Mouse (Mus musculus) neural tube, embryonic 14.5 days (tissue): Measurements from ENCODE around the gene Synj2bp. TPM values are rescaled to one million over a fixed set of nuclear protein-coding genes. Genes with fewer than 3 reads are reported as not detected.
"Not testable (repeated sequence)": the region's sequence is repeated elsewhere in the genome, so short reads cannot be mapped to it uniquely, and the experiment has no call there.

Source experiments
- ATAC-seq: fragments of 200-750 bp; cut with Nextera tagmentation; 2 replicates; pipeline ENCODE4 v1.8.0; 2017; ENCODE audit warnings: low read depth, mild to moderate bottlenecking, moderate TSS enrichment, moderate library complexity
- H3K27ac ChIP-seq: fragments of 300-500 bp; sonication (generic); 2 replicates; pipeline ENCODE4 v1.5.1; 2014; ENCODE audit warnings: low read depth, mild to moderate bottlenecking, control low read depth, low read length, moderate library complexity, mixed read lengths
- H3K27me3 ChIP-seq: fragments of 300-500 bp; sonication (generic); 2 replicates; pipeline ENCODE4 v1.6.1; 2014; ENCODE audit warnings: low read length; ENCODE audit not compliant: control insufficient read depth, insufficient read depth
- H3K36me3 ChIP-seq: fragments of 300-500 bp; sonication (generic); 2 replicates; pipeline ENCODE4 v1.6.1; 2014; ENCODE audit warnings: low read length, mixed read lengths; ENCODE audit not compliant: control insufficient read depth, insufficient read depth
- H3K4me1 ChIP-seq: fragments of 300-500 bp; sonication (generic); 2 replicates; pipeline ENCODE4 v1.6.1; 2014; ENCODE audit warnings: low read length; ENCODE audit not compliant: control insufficient read depth, insufficient read depth
- H3K4me2 ChIP-seq: fragments of 300-500 bp; sonication (generic); 2 replicates; pipeline ENCODE4 v1.6.1; 2014; ENCODE audit warnings: mild to moderate bottlenecking, low read depth, low read length, control low read depth
- H3K4me3 ChIP-seq: fragments of 300-500 bp; sonication (generic); 2 replicates; pipeline ENCODE4 v1.5.1; 2014; ENCODE audit warnings: low read depth, low read length, control low read depth, mixed read lengths
- H3K9ac ChIP-seq: fragments of 300-500 bp; sonication (generic); replicated peaks from 2 replicates; pipeline ENCODE4 v1.6.1; 2014; ENCODE audit warnings: low read depth, mild to moderate bottlenecking, control low read depth, low read length, mixed read lengths
- H3K9me3 ChIP-seq: fragments of 300-500 bp; sonication (generic); 2 replicates; pipeline ENCODE4 v1.6.1; 2016; ENCODE audit warnings: low read length; ENCODE audit not compliant: control insufficient read depth
- WGBS: fragments of 180-500 bp; shearing (Covaris S2); extraction: QIAGEN DNeasy Blood & Tissue Kit; methylation state at CpG from one replicate; pipeline ENCODE4 v1.1.7; 2014; 5-methylcytosine and 5-hydroxymethylcytosine counted together
- polyA plus RNA-seq: library from polyadenylated mRNA; unstranded; fragments of >200 nt; fragmentation: Nextera tagmentation; extraction: Ambion mirVana; gene quantifications from 2 replicates; pipeline ENCODE4 v1.2.1, GENCODE M21; 2014

Gene Synj2bp
- polyA plus RNA-seq, 1 experiment from 2014 or later: 40.5 TPM

DNA sequence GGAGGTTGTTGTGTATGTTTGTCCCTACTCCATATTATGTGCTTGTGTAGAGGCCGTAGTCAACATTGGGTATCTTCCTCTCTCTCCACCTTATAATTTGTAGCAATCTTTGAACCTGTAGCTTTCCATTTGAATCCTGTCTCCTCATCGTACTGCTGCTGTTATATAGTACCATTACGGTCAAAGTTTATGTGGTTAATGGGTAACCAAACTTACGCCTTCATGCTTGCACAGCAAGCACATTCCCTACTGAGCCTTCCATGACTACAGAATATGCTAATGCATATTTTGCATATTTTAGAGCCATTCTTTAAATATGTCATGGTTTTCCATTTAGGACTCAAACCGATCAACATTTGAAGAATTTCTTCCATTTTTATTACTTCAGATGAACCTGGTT is 42.2 kb downstream of the Synj2bp start:
- Histone ChIP-seq H3K36me3 (no peaks in the 10 kb centered on the region), H3K27me3 (no peaks in the 10 kb centered on the region), H3K4me2 (no peak overlapping the region), H3K9ac (no peak overlapping the region), H3K4me1 (no peaks in the 10 kb centered on the region), H3K4me3 (no peak overlapping the region), H3K9me3 (no peaks in the 10 kb centered on the region), H3K27ac (no peak overlapping the region)
- WGBS: 96% methylated on average over 5 of the region's 5 CpGs
- no peak for ATAC-seq

DNA sequence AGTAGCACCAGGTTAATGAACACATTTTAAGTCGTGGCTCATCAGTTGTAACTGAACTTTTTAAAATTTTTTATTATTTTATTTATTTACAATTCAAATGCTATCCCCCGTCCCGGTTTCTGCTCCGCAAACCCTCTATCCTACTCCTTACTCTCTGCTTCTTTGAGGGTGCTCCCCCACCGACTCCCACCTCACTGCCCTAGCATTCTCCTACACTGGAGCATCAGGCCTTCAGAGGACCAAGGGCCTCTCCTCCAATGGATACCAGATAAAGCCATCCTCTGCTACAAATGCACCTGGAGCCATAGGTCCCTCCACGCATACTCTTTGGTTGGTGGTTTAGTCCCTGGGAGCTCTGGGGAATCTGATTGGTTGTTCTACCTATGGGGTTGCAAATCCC is 47.4 kb downstream of the Synj2bp start:
- peak overlapping the region; percentile 67 for H3K4me3 ChIP-seq
- WGBS: 43% methylated on average over 6 of the region's 6 CpGs
- H3K4me1 ChIP-seq: 0 out of 2 replicates have a peak, but pooled peaks cover 3% of the 10 kb centered on the region
- H3K4me2 ChIP-seq: peak overlapping the region; percentile 66
- no peaks in the 10 kb centered on the region for H3K36me3 ChIP-seq
- H3K27ac ChIP-seq: no peak overlapping the region
- no peaks in the 10 kb centered on the region for H3K9me3 ChIP-seq
- peak; percentile 48; the same call in 1 of the 2 replicates for ATAC-seq
- no peaks in the 10 kb centered on the region for H3K27me3 ChIP-seq
- H3K9ac ChIP-seq: no peak overlapping the region

DNA sequence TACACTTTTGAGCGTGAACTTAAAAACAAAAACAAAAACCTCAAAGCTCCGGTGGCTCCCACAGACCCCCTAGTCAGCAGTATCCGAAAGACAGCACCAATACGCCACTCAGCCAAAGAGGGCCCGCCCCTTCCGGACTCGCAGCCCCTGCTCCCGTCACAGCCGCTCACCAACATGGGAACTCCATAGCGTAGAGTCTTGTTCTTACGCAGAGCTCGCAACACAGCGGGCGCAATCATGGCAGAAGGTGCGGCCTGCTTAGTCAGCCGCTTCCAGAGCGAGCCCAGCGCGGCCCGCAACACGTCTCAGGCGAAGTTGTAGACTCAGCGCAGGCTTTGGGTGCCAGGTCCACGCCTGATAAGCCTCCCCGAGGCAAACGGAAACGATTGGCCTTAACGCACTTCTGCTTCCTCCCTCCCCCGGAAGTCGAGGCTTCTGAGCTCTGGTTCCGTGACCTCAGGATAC is 48.0 kb downstream of the Synj2bp start, which contains the start of gene Cox16:
TSS of gene Cox16 (minus strand) at position 401 of the 465 bp plus-strand sequence.
- Histone ChIP-seq H3K4me1 (0 out of 2 replicates have a peak, but pooled peaks cover 3% of the 10 kb centered on the region), H3K27ac (peak within 1 kb of the TSS; percentile 88), H3K4me2 (peak within 1 kb of the TSS; percentile 66), H3K36me3 (no peaks in the 10 kb centered on the region), H3K4me3 (peak within 1 kb of the TSS; percentile 67), H3K9me3 (no peaks in the 10 kb centered on the region), H3K27me3 (no peaks in the 10 kb centered on the region), H3K9ac (peak within 1 kb of the TSS; percentile 66)
- WGBS: under 1% methylated on average over 31 of the region's 31 CpGs
- peak; percentile 98 for ATAC-seq

- Histone ChIP-seq H3K4me3 (peak overlapping the region; percentile 67), H3K27me3 (no peaks in the 10 kb centered on the region), H3K4me1 (0 out of 2 replicates have a peak, but pooled peaks cover 3% of the 10 kb centered on the region), H3K9ac (peak overlapping the region; percentile 66), H3K9me3 (no peaks in the 10 kb centered on the region), H3K27ac (peak overlapping the region; percentile 88; the same call in 1 of the 2 replicates), H3K4me2 (peak overlapping the region; percentile 66), H3K36me3 (no peaks in the 10 kb centered on the region)
- WGBS: 2% methylated on average over 7 of the region's 7 CpGs
- no peak for ATAC-seq
Measured at GRCm38 (mm10) chr12:81484212-81484611, 48.5 kb downstream of the Synj2bp start.

- H3K36me3 ChIP-seq: no peaks in the 10 kb centered on the region
- WGBS: 33% methylated on average over 17 of the region's 17 CpGs
- H3K27ac ChIP-seq: no peak overlapping the region
- peak overlapping the region; percentile 67 for H3K4me3 ChIP-seq
- no peaks in the 10 kb centered on the region for H3K27me3 ChIP-seq
- ATAC-seq: no peak
- 0 out of 2 replicates have a peak, but pooled peaks cover 3% of the 10 kb centered on the region for H3K4me1 ChIP-seq
- H3K4me2 ChIP-seq: peak overlapping the region; percentile 66
- H3K9ac ChIP-seq: peak overlapping the region; percentile 66; the same call in 1 of the 2 replicates
- no peaks in the 10 kb centered on the region for H3K9me3 ChIP-seq
Measured at GRCm38 (mm10) chr12:81483656-81484055, 49.1 kb downstream of the Synj2bp start.

DNA sequence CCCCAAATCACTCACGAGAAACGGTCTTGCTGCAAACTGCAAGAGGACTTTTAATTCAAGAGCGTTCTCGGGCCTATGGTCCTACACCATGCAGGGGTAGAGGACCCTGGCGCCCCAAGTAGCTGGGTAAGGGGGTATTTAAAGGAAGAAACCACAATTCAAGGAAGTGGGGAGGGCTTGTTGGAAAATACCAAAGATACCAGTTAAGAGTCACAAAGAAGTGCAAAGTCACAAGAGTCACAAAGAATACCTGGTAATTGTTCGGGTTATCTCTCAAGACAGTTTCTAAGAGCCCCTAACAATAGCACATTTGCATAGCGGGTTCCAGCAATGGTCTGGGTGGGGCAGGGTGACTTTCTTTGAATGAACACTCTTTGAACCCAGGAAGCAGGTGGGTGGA is 73.7 kb downstream of the Synj2bp start:
- H3K27me3 ChIP-seq, H3K4me1 ChIP-seq, H3K4me3 ChIP-seq, ATAC-seq, H3K9me3 ChIP-seq, H3K36me3 ChIP-seq, H3K27ac ChIP-seq, H3K4me2 ChIP-seq, H3K9ac ChIP-seq: not testable (repeated sequence)
- 98% methylated on average over 7 of the region's 7 CpGs for WGBS

Other genes with a start within 250 kb of the Synj2bp start
- gene Slc8a3, start 199.7 kb downstream of the Synj2bp start, polyA plus RNA-seq: 12.7 and 13.0 TPM in 2 replicates
- 0.36 and 0.43 TPM in 2 replicates for gene Gm4787, start 153.4 kb downstream of the Synj2bp start, polyA plus RNA-seq
- gene Adam4, start 111.0 kb downstream of the Synj2bp start, polyA plus RNA-seq: 0.74 and 1.0 TPM in 2 replicates
- gene Cox16, start 47.8 kb downstream of the Synj2bp start, polyA plus RNA-seq: 133 and 138 TPM in 2 replicates
- gene Gm20498, start within 50 bp of the Synj2bp start, polyA plus RNA-seq: 35.6 and 47.2 TPM in 2 replicates
- gene Adam21, start 35.6 kb upstream of the Synj2bp start, polyA plus RNA-seq: 1.6 TPM in 2 replicates
- gene Med6, start 62.1 kb upstream of the Synj2bp start, polyA plus RNA-seq: 39.5 and 46.1 TPM in 2 replicates
- 15.9 and 19.7 TPM in 2 replicates for gene Ttc9, start 98.3 kb upstream of the Synj2bp start, polyA plus RNA-seq
- 12.2 and 14.2 TPM in 2 replicates for gene Map3k9, start 248.3 kb upstream of the Synj2bp start, polyA plus RNA-seq